Mouse (Mus musculus) layer of hippocampus, adult 2 months (tissue): Measurements from ENCODE around the gene Tyk2. TPM values are rescaled to one million over a fixed set of nuclear protein-coding genes. Genes with fewer than 3 reads are reported as not detected.

Experiments
- DNase-seq, 2 experiments: peaks; one replicate each; pipeline ENCODE4 v3.0.0; 2022; ENCODE audit warnings: low spot score in 2 of 2
- H3K27ac ChIP-seq: fragments of 200-600 bp; 2 replicates; pipeline ENCODE4 v1.8.1; 2022
- H3K4me3 ChIP-seq: fragments of 200-600 bp; 2 replicates; pipeline ENCODE4 v1.8.1; 2022; ENCODE audit warnings: mild to moderate bottlenecking
- CTCF ChIP-seq: fragments of 200-600 bp; conservative IDR thresholded peaks from 2 replicates; pipeline ENCODE4 v1.8.1; 2022; ENCODE audit warnings: antibody characterized with exemption, mild to moderate bottlenecking, moderate library complexity
- total RNA-seq, 2 experiments: library from RNA; stranded (reverse); gene quantifications; 2 replicates each; pipeline ENCODE4 v1.2.3; 2021

The Tyk2 gene
- total RNA-seq, 2 experiments from 2014 or later, result 16.8 to 21.5 TPM

- no peak overlapping the region for H3K27ac ChIP-seq
- DNase-seq, result no peak
- TF ChIP-seq CTCF, result no peak
- no peak overlapping the region for H3K4me3 ChIP-seq
Measured at GRCm38 (mm10) chr9:21121483-21121882, 9.6 kb downstream of the Tyk2 start.

- Histone ChIP-seq H3K4me3 (no peak overlapping the region), H3K27ac (no peak overlapping the region)
- no peak for TF ChIP-seq CTCF
- DNase-seq, result no peak
Measured at GRCm38 (mm10) chr9:21117073-21117472, 14.0 kb downstream of the Tyk2 start.

- Histone ChIP-seq H3K27ac (no peak overlapping the region), H3K4me3 (no peak overlapping the region)
- no peak for DNase-seq
Measured at GRCm38 (mm10) chr9:21115105-21115504, 15.9 kb downstream of the Tyk2 start.

GRCm38 (mm10) chr9:21114190-21114589 lies 16.9 kb downstream of the Tyk2 start:
- Histone ChIP-seq H3K4me3 (no peak overlapping the region), H3K27ac (peak overlapping the region; percentile 39; the same call in 1 of the 2 replicates)
- DNase-seq, result no peak
- no peak for TF ChIP-seq CTCF

More at GRCm38 (mm10) chr9:21115105-21115504, 15.9 kb downstream of the Tyk2 start:
- TF ChIP-seq CTCF, result no peak

- no peak for DNase-seq
- no peak for TF ChIP-seq CTCF
- H3K4me3 ChIP-seq, result no peak overlapping the region
- no peak overlapping the region for H3K27ac ChIP-seq
Measured at GRCm38 (mm10) chr9:21113751-21114150, 17.3 kb downstream of the Tyk2 start.

GRCm38 (mm10) chr9:21107607-21108237 lies 23.3 kb downstream of the Tyk2 start:
- no peak for TF ChIP-seq CTCF
- no peak for DNase-seq
- Histone ChIP-seq H3K27ac (no peak overlapping the region), H3K4me3 (no peak overlapping the region)

- TF ChIP-seq CTCF, result no peak
- peak overlapping the region; percentile 33; the same call in 1 of the 2 replicates for H3K27ac ChIP-seq
- H3K4me3 ChIP-seq, result no peak overlapping the region
- DNase-seq, result no peak
Measured at GRCm38 (mm10) chr9:21105760-21106564, 25.1 kb downstream of the Tyk2 start.

GRCm38 (mm10) chr9:21104814-21105213 lies 26.2 kb downstream of the Tyk2 start:
- DNase-seq, result no peak
- H3K4me3 ChIP-seq, result no peak overlapping the region
- H3K27ac ChIP-seq, result no peak overlapping the region
- TF ChIP-seq CTCF, result no peak

GRCm38 (mm10) chr9:21102076-21102475 lies 29.0 kb downstream of the Tyk2 start:
- TF ChIP-seq CTCF, result no peak

GRCm38 (mm10) chr9:21100447-21101161 lies 30.4 kb downstream of the Tyk2 start:
- no peak overlapping the region for H3K4me3 ChIP-seq

More at GRCm38 (mm10) chr9:21102076-21102475, 29.0 kb downstream of the Tyk2 start:
- Histone ChIP-seq H3K27ac (no peak overlapping the region), H3K4me3 (no peak overlapping the region)
- no peak for DNase-seq

GRCm38 (mm10) chr9:21097793-21098192 lies 33.2 kb downstream of the Tyk2 start:
- no peak for TF ChIP-seq CTCF
- Histone ChIP-seq H3K4me3 (no peak overlapping the region), H3K27ac (peak overlapping the region; percentile 88)
- peak; percentile 58 to 68 for DNase-seq

More at GRCm38 (mm10) chr9:21100447-21101161, 30.4 kb downstream of the Tyk2 start:
- TF ChIP-seq CTCF, result no peak
- H3K27ac ChIP-seq, result no peak overlapping the region
- DNase-seq, result no peak

GRCm38 (mm10) chr9:21095958-21096357 lies 35.1 kb downstream of the Tyk2 start:
- no peak for DNase-seq
- H3K27ac ChIP-seq, result peak overlapping the region; percentile 88; the same call in 1 of the 2 replicates
- no peak for TF ChIP-seq CTCF
- H3K4me3 ChIP-seq, result no peak overlapping the region

GRCm38 (mm10) chr9:21093423-21093822 lies 37.6 kb downstream of the Tyk2 start:
- no peak for TF ChIP-seq CTCF
- no peak overlapping the region for H3K27ac ChIP-seq

More at GRCm38 (mm10) chr9:21093423-21093822, 37.6 kb downstream of the Tyk2 start:
- no peak overlapping the region for H3K4me3 ChIP-seq
- no peak for DNase-seq
